Mouse (Mus musculus) brain, adult 2 months (tissue): ENCODE data around the gene Gm45233.

ENCODE experiments used
- DNase-seq: peaks from one replicate; pipeline ENCODE4 v3.0.0; 2011; ENCODE audit warnings: low read depth, low spot score

The Gm45233 gene

DNA sequence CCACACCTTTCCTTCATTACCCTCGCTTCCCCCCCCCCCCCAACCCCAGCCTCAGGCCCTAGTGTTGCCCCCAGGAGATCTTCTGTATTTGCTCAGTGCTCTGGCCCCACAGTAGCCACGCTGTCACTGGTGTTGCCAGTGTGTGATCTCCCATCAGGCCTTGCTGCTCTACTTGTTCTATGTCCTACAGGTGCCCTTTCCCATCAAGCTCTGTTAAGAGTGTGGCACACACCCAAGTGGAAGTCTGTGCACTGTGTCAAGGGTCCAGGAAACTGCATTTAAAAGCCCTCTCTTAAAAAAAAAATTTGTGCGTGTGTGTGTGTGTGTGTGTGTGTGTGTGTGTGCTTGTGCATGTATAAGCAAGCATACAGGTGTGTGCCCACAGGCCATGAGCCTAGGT, 4.3 kb downstream of the Gm45233 start:
- no peak for DNase-seq

DNA sequence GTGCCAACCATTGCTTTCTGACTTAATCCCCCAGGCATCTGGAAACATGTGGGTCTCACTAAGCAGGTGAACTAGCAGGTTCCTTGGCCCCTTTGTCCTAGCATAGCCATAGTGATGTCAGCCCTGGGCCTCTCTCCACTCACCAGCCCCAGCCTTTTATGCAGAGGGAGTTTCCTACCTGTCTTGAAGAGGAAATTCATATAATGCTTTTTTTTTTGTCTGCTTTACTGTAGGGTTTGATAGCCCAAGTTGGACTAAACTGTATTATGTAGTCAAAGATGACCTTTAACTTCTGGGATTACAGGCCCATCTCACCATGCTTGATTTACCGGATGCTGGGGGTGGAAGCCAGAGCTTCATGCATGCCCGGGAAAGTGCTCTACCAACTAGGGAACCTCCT, 5.9 kb downstream of the Gm45233 start:
- no peak for DNase-seq

GRCm38 (mm10) chr7:43451726-43452125, 7.8 kb downstream of the Gm45233 start:
- DNase-seq, result no peak

- DNase-seq, result no peak
Observed at GRCm38 (mm10) chr7:43452609-43453008, 8.7 kb downstream of the Gm45233 start.

- no peak for DNase-seq
Observed at GRCm38 (mm10) chr7:43453599-43454355, 9.8 kb downstream of the Gm45233 start.

DNA sequence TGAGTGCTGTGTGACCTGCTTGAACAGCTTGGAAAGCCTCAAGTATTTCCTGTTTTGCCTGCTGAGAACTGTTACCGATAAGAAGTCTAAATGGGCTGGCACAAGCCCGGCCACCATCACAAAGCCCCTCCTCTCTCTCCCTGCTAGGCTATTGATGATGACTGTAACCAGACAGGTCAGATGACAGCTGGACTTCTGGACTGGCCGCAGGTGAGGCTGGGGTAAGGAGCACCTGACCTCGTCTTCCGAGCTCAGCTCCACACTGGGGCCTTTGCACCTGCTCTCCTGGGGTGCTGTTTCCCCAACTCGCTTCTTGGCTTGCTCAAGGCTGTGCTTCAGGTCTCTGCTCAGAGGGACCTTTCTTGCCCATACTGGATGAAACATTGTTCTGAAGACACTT, 10.4 kb downstream of the Gm45233 start:
- no peak for DNase-seq

GRCm38 (mm10) chr7:43462851-43463250, 18.9 kb downstream of the Gm45233 start, which contains the start of gene Vsig10l:
Gene Vsig10l, plus strand, starts transcription at chr7:43463151.
- no peak for DNase-seq

- no peak for DNase-seq
Observed at GRCm38 (mm10) chr7:43463976-43464375, 20.0 kb downstream of the Gm45233 start.

- no peak for DNase-seq
Observed at GRCm38 (mm10) chr7:43464864-43465343, 21.0 kb downstream of the Gm45233 start.

DNA sequence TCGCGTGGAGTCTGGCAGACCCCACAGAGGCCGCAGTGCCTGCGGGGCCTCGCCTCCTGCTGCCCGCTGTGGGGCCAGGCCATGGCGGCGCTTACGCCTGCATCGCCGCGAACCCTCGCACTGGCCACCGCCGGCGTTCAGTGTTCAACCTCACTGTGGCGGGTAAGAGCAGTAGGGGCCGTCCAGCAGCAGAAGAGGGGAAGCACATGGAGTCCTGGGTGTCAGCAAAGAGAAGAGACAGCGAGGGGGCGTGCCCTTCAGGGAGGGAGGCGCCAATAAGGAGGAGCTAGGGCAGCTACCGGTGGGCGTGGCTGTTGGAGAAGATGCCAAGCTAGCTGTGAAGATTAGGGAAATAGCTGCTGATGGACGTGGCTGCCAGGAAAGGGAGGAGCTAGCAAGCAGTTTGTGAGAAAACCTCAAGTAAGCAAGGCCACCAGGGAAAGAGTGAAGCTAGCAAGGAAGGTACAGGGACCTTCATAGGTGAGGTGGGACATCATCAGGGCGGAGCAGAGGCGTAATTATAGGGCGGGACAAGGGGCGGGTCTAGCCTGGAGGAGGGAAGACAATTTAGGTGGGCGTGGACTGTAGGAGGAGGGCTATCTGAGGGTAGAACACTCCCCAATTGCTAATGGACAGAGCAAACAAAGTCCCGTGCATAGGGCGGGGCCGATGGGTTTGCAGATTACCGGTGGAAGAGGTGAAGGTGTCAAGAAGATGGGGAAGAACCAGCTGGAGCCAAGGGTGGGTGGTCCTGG, 21.6 kb downstream of the Gm45233 start:
- DNase-seq, result peak; percentile 91

DNA sequence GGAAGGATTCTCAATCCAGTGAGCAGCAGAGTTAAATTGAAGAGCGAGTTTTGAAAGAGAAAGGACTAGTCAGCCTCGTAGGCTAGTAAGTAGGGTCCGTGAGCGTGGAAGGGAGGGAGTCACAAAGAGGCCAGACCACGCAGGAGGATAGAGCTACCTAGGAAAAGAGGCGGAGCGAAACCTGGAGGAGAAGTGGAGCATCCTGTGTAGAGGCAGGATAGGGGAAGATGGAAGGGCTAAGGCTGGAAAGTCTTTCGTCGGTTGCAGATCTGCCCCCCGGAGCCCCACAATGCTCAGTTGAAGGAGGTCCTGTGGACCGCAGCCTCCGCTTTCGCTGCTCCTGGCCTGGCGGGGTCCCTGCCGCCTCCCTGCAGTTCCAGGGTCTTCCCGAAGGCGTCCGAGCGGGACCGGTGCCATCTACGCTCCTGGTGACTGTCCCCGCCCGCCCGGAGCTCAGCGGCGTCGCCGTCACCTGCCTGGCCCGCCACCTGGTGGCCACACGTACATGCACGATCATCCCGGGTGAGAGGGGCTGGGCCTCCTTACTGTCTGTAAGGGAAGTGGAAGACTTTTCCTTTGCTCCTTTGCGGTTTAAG, 22.3 kb downstream of the Gm45233 start:
- DNase-seq, result peak; percentile 86

GRCm38 (mm10) chr7:43470373-43470772, 26.4 kb downstream of the Gm45233 start:
- DNase-seq, result peak; percentile 59

DNA sequence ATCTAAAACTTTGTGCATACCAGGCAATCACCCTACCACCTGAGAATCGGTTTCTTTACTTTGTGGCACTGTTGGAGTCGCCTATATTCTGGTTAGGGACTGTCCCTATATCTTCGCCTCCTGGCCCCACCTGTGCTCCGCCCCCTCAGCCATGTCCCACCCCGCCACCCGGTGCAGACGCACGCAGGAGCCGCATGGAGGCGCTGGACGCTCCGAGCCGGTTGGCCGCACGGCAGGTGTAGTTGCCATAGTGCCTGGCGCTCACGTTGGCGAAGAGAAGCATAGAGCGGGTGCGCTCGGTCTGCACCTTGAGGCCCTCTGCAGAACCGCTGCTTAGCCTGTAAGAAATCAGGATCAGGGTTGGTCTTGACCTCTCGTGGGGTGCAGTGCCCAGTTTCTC, 31.8 kb downstream of the Gm45233 start:
- no peak for DNase-seq

DNA sequence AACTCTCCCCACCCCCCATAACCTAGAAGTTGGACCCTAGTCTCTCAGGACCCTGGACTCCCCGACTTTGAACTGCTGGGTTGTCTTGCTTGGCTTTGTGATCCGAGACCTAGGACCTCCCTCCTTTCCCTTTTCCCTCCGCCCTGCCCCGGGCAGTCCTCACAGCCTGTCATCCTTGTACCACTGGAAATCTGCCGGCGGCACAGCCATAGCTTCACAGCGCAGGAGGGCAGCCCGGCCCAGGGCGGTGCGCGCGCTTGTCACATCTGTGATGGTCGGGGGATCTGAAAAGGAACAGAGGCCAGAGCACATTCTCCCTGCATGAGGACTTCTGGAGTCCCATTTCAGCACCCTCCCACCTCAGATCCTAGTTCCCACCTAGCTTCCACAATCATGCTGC, 32.4 kb downstream of the Gm45233 start:
- no peak for DNase-seq

DNA sequence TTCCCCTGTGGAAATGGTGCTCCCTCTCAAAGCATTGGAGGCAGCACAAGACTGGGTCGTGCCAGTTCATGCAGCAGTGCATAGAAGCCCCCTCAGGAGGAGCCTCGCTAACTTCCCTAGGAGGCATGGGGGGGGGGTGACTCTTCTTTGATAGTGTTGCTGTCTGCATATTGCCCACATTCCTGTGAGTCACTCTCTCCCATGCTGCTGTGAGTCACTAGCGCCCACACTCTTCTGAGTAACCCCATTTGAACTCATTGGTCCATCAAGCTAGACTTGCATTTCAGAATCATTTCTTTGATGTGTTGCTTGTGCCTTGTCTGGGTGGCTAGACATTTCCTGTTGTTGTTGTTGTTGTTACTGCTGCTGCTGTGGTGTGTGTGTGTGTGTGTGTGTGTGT, 37.3 kb downstream of the Gm45233 start:
- peak; percentile 95 for DNase-seq

DNA sequence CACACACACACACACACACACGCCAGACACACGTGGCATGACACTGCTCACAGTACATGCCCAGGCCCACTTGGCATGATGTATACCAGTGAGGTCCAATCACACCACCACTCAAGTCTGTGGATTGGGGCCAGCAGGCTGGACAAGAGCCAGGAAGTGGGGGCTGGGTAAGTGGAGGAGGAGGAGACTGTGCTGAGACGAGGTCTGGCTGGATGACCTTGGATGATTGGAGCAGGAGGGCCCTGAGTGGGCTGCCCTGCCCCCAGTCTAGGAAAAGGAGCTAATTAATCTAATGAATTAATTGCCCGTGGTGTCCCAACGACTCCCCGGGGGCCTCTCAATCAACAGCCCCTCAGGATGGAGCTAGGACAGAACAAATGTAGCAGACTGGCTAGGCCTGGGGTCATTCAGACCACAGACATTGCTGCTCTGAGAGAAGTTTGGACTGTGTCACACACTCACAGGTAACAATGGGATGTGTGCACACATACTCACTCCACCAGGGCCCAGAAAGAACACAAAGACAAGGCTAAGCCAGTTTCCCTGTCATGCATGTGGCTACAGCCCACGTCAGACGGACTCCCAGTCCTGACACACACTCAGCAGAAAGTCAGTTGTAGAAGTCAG, 38.3 kb downstream of the Gm45233 start:
- DNase-seq, result no peak

GRCm38 (mm10) chr7:43483236-43483635, 39.3 kb downstream of the Gm45233 start:
- DNase-seq, result no peak

DNA sequence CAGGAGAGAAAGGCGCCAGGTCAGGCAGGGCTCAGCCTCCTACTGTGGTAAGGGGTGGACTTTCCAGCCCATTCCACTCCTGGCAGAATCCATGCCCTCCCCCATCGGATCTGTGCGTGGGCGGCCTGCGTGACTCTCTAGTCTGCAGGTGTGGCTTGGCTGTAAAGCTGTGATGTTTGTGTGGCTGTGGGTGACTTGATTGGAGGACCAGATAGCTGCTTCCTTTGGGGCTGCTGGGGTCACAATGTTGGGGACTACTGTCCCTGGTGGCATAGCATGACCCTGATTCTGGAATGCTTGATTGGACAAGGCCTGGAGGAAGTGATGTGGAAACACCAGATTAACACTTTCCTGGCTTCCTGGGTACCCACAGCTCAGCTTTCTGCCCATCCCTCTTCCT, 44.7 kb downstream of the Gm45233 start:
- DNase-seq, result peak; percentile 83

DNA sequence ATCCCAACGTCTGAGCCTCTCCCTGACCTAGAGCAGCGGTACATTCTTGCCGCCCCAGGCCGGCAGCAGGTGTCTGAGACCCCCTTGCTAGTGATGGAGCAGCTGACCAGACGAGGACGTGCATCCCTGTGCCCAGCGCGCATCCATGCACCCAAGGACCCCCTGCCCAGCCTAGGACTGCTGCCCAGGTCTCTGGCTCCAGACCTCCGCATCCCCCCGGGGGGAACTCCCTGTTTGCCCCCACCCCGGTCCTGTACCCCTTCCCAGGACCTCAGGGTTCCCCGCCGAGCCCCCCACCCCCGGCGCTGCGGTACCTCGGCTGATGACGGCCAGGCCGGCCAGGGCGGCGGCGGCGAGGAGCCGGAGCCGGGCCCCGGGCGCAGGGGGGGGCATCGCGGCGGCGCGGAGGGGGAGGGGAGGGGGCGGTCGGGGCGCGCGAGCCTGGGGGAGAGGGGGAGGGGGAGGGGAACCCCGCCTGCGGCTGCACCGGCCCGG, 45.8 kb downstream of the Gm45233 start, which contains the start of gene Iglon5:
Gene Iglon5, minus strand, starts transcription at position 445 of the 495 bp plus-strand sequence.
- DNase-seq, result no peak

GRCm38 (mm10) chr7:43490182-43490584, 46.3 kb downstream of the Gm45233 start:
- peak; percentile 93 for DNase-seq

GRCm38 (mm10) chr7:43490861-43491260, 46.9 kb downstream of the Gm45233 start:
- no peak for DNase-seq
